Mouse (Mus musculus) cortical plate, adult 2 months (tissue): ENCODE measurements around the gene Entpd7.

ENCODE experiments used
- CTCF ChIP-seq: fragments of 200-500 bp; IDR thresholded peaks from 2 replicates; pipeline ENCODE4 v1.5.1; 2011; ENCODE audit warnings: mild to moderate bottlenecking, control low read depth, low read length; ENCODE audit not compliant: insufficient read depth; ENCODE audit errors: extremely low read depth
- POLR2A ChIP-seq: fragments of 200-500 bp; IDR thresholded peaks from 2 replicates; pipeline ENCODE4 v1.6.1; 2011; ENCODE audit warnings: mild to moderate bottlenecking, low read length, control low read depth; ENCODE audit not compliant: insufficient read depth; ENCODE audit errors: extremely low read depth

DNA sequence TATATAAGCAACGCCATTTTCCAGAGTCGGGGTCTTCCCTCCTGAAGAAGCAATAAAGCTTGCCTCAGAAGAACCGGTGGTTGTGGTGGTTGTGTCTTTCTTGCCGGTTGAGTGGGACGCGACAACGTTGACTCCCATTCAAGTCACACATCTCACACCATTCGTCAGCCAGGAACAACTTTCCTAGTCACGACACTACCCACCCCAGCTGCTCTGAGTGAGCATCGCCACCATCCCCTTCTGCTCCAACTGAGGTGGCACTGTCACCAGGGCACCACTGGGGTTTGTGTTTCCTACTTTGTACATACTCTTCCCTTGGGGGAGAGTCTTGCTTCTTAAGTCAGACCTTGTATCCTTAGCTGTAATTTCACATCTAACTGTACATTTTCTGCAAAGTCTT is 48.9 kb downstream of the Entpd7 start:
- TF ChIP-seq CTCF = no peak
- TF ChIP-seq POLR2A = no peak
